Mouse (Mus musculus) granulocyte monocyte progenitor cell, adult 5-6 weeks (primary cell): ENCODE data around the gene Nupr1. TPM values are rescaled to one million over a fixed set of nuclear protein-coding genes. Genes with fewer than 3 reads are reported as not detected.

Source experiments
- ATAC-seq: replicated peaks from 2 replicates; pipeline ENCODE4 v1.8.0; 2016; ENCODE audit warnings: mild to moderate bottlenecking, moderate TSS enrichment, inconsistent platforms; ENCODE audit not compliant: poor library complexity, severe bottlenecking
- total RNA-seq, 2 experiments: library from RNA; stranded (forward) in 1 of 2; stranded (reverse) in 1 of 2; fragments of 200-712, 200-1000 nt in 1 of 2; fragments of >200 nt in 1 of 2; fragmentation: Nextera tagmentation in 1 of 2; gene quantifications; 2 replicates each; pipeline ENCODE4 v1.2.3; 2014 to 2017

The Nupr1 gene
- total RNA-seq (2014; fragmentation: Nextera tagmentation), result 0.92 and 1.3 TPM in 2 replicates
- total RNA-seq (2017), result 1.7 TPM in 1 of 2 replicates, not detected in the other

GRCm38 (mm10) chr7:126630824-126631518 lies at the start of gene Nupr1:
TSS of gene Nupr1 (minus strand) at chr7:126630861.
- no peak for ATAC-seq

GRCm38 (mm10) chr7:126679683-126680082 lies 49.0 kb upstream of the Nupr1 start:
- peak; percentile 52 for ATAC-seq

GRCm38 (mm10) chr7:126678545-126679341 lies 48.1 kb upstream of the Nupr1 start:
- ATAC-seq, result no peak

- no peak for ATAC-seq
These were observed 46.1 kb upstream of the Nupr1 start for GRCm38 (mm10) chr7:126676631-126677220.

DNA sequence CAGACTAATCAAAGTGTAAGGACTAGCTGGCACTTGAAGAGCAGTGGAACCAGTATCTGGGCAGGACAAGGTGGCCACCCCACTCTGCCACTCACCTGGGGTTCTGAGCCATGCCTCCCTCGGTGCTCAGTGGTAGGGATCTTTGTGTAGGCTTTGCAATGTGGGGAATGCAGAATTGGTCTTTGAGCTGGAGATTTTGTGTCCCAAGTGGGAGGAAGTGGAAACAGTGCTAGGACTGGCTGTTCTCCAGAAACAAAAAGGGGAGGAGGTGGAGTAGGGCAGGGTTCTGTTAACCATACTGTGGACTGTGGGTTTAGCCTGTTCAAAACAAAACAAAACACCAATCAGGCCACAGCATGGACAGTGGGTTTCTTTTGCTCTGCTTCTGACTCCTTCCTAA lies 45.5 kb upstream of the Nupr1 start, which contains the start of gene Sult1a1:
Gene Sult1a1 (minus strand): TSS at position 226 of the 400 bp plus-strand sequence.
- no peak for ATAC-seq

- 0 out of 2 replicates have a peak, but pooled peaks have one; percentile 17 for ATAC-seq
These were observed 44.4 kb upstream of the Nupr1 start for GRCm38 (mm10) chr7:126675104-126675503.

DNA sequence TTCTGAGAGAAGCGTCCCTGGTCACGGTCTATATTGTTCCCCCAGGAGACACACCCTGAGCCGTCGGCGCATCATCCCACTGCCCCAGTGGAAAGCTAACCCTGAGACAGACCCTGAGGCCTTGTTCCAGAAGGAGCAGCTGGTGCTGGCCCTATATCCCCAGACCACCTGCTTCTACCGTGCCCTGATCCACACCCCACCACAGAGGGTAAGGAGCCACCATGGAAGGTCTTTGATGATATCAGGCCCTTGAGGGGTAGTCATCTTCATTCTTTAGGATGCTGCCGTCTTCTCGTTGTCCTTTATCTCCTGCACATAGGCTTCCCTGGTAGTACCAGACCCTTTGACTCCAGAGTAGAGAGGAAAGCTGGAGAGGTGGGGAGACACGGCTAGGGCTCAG lies 41.5 kb upstream of the Nupr1 start:
- ATAC-seq, result no peak

GRCm38 (mm10) chr7:126670152-126670551 lies 39.5 kb upstream of the Nupr1 start:
- no peak for ATAC-seq

GRCm38 (mm10) chr7:126668452-126668851 lies 37.8 kb upstream of the Nupr1 start:
- ATAC-seq, result peak; percentile 43

- peak; percentile 70 for ATAC-seq
These were observed 36.9 kb upstream of the Nupr1 start for GRCm38 (mm10) chr7:126667495-126668090.

DNA sequence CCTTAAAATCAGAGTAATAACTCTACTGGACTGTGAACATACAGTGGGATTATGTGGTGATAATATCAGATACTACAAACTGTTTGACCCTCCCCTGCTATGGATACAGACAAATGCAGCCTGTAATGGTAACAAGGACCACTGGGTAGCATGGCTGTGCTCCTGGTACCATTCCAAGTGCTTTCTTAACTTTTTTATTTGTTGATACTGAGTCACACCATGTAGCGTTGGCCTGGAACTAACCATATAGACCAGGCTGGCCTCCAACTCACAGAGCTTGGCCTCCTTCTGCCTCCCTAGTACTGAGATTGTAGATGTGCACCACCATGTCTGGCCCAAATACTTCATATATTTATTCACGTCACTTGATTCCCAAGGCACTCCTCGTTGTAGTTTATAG lies 34.6 kb upstream of the Nupr1 start:
- ATAC-seq, result no peak

GRCm38 (mm10) chr7:126663646-126664045 lies 33.0 kb upstream of the Nupr1 start:
- peak; percentile 55 for ATAC-seq

DNA sequence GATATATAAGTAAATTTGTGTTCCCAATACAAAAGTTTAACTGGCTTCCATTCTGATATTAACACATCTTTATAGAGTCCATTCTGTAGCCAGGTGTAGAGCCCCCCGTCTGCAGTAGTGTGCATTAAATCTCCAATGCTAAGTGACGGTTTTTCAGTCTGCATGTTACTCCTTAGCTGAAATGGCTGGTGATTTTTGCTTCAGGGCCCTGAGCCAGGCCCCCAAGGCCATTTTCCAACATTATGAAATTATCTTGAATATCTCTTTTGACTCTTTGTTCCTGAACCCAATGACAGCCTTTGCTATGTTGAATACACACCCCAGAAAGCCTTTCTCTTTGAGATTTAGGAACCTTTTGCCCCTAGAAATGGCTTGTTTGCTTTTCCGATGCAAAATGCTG lies 29.1 kb upstream of the Nupr1 start:
- no peak for ATAC-seq

DNA sequence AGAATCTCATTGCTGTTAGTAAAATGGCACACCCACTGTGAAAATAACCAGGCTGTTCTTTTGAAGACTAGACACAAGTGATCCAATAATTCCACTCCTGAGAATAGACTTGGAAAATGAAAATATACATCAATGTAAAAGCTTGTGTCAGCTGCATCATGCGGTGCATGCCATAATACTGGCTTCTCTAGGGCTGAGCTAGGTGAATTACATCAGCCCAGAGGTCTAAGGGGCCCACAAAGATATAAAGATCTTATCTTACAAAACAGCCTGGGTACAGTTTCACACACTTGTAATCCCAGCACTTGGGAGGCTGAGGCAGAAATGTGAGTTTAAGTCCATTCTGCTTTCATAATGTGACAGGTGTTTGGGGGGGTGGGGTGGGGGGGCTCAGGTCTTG lies 26.9 kb upstream of the Nupr1 start:
- ATAC-seq, result no peak

DNA sequence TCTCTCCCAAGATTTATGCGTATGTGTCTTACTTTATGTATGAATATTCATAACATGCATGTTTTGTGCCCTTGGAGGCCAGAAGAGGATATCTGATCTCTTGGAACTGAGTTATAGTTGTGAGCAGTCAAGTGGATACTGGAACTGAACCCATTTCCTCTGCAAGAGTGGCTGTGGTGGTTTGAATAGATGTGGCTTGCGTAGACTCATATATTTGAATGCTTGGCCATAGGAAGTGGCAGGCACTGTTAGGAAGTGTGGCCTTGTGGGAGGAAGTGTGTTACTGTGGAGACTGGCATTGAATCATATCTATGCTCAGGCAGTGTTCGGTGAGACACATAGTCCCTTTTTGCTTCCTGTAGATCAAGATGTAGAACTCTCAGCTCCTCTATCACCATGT lies 25.0 kb upstream of the Nupr1 start:
- ATAC-seq, result peak; percentile 96

DNA sequence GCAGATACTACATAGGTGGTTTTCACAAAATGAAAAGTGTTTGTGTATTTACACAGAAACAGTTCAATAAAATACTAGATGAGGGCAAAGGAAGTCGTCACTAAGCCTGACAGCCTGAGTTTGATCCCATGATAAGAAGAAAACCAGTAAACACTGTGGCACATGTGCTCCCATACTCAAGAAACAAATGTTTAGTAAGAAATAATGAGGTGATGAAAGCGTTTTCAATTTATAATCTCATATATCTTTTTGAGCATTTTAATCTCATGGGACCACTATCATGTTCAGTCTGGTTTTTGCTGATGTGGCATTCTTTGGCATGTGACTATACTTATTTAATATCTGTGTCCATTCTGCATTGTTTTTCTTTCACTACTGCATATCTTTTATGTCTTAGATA lies 23.3 kb upstream of the Nupr1 start:
- no peak for ATAC-seq

- no peak for ATAC-seq
These were observed 20.2 kb upstream of the Nupr1 start for GRCm38 (mm10) chr7:126650852-126651251.

- peak; percentile 90 for ATAC-seq
These were observed 18.8 kb upstream of the Nupr1 start, which contains the start of gene Sgf29 for GRCm38 (mm10) chr7:126649231-126650051. TSS of gene Sgf29 (plus strand) at chr7:126649309.

- ATAC-seq, result peak; percentile 36; the same call in 1 of the 2 replicates
These were observed 17.8 kb upstream of the Nupr1 start for GRCm38 (mm10) chr7:126648486-126648885.

GRCm38 (mm10) chr7:126645708-126646107 lies 15.0 kb upstream of the Nupr1 start:
- ATAC-seq, result no peak
